Mouse (Mus musculus): ENCODE results near the gene Ccr1l1. TPM values are rescaled to one million over a fixed set of nuclear protein-coding genes. Genes with fewer than 3 reads are reported as not detected.

Ccr1l1 gene
- polyA plus RNA-seq, 1 experiment, result not detected

GRCm38 (mm10) chr9:123933716-123934445, 44.3 kb downstream of the Ccr1l1 start:
- no peak for TF ChIP-seq GATA1 (IDR thresholded peaks at IDR 0.05; ENCODE audit: low read length)

GRCm38 (mm10) chr9:123932911-123933675, 45.1 kb downstream of the Ccr1l1 start:
- TF ChIP-seq GATA1 (IDR thresholded peaks at IDR 0.05; ENCODE audit: low read length), result no peak

GRCm38 (mm10) chr9:123931761-123932700, 46.2 kb downstream of the Ccr1l1 start:
- TF ChIP-seq GATA1 (IDR thresholded peaks at IDR 0.05; ENCODE audit: low read length), result no peak

GRCm38 (mm10) chr9:123930926-123931325, 47.3 kb downstream of the Ccr1l1 start:
- TF ChIP-seq GATA1 (IDR thresholded peaks at IDR 0.05; ENCODE audit: low read length), result no peak

GRCm38 (mm10) chr9:123930476-123930875, 47.7 kb downstream of the Ccr1l1 start:
- TF ChIP-seq GATA1 (IDR thresholded peaks at IDR 0.05; ENCODE audit: low read length), result no peak

GRCm38 (mm10) chr9:123929936-123930335, 48.3 kb downstream of the Ccr1l1 start:
- no peak for TF ChIP-seq GATA1 (IDR thresholded peaks at IDR 0.05; ENCODE audit: low read length)

- no peak for TF ChIP-seq GATA1 (IDR thresholded peaks at IDR 0.05; ENCODE audit: low read length)
Observed at GRCm38 (mm10) chr9:123928759-123929246, 49.4 kb downstream of the Ccr1l1 start.

GRCm38 (mm10) chr9:123928118-123928758, 50.0 kb downstream of the Ccr1l1 start:
- TF ChIP-seq GATA1 (IDR thresholded peaks at IDR 0.05; ENCODE audit: low read length), result no peak

- no peak for TF ChIP-seq GATA1 (IDR thresholded peaks at IDR 0.05; ENCODE audit: low read length)
Observed at GRCm38 (mm10) chr9:123927281-123927960, 50.8 kb downstream of the Ccr1l1 start.

Other genes starting within 250 kb of the Ccr1l1 start
- not detected in 2 replicates for gene Cxcr6, start 171.9 kb downstream of the Ccr1l1 start, polyA plus RNA-seq (2012)
- 3.6 and 3.7 TPM in 2 replicates for gene Fyco1, start 126.5 kb downstream of the Ccr1l1 start, polyA plus RNA-seq (2012)
- gene Xcr1, start 116.4 kb downstream of the Ccr1l1 start, polyA plus RNA-seq (2012), result not detected in 2 replicates
- gene Ccr1, start 9.7 kb downstream of the Ccr1l1 start, polyA plus RNA-seq (2012), result 0.02 TPM in 1 of 2 replicates, not detected in the other
- gene Ccr3, start 43.6 kb upstream of the Ccr1l1 start, polyA plus RNA-seq (2012), result not detected in 2 replicates
- gene Ccr2, start 123.5 kb upstream of the Ccr1l1 start, polyA plus RNA-seq (2012), result not detected in 2 replicates
- gene Ccr5, start 143.1 kb upstream of the Ccr1l1 start, polyA plus RNA-seq (2012), result not detected in 2 replicates